Mouse (Mus musculus) megakaryocyte-erythroid progenitor cell, adult 5 weeks (primary cell): ENCODE measurements around the gene Itsn1. TPM values are rescaled to one million over a fixed set of nuclear protein-coding genes. Genes with fewer than 3 reads are reported as not detected.

ENCODE experiments used
- polyA plus RNA-seq: library from polyadenylated mRNA; stranded (reverse); fragments of >175 nt; gene quantifications from 2 replicates; pipeline ENCODE4 v1.2.3, GENCODE M21; 2012

The Itsn1 gene
- 11.6 and 23.0 TPM in 2 replicates for polyA plus RNA-seq

DNA sequence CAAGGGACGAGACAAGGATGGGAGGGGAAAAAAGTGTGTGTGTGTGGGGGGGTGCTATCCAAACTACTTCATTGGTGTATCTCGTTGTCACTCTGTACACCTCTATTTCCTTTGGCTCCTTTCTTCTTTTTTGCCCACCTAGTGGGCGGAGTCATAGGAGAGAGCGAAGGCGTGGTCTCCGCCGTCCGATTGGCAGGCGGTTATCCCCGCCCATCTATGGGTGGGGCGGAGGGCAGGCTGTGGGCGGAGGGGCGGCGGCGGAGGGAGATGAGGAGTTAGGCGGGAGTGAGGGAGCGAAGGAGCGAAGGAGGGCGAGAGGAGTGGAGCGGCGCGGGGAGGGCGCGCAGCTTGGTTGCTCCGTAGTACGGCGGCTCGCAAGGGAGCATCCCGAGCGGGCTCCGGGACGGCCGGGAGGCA lies at the start of gene Itsn1:
TSS of gene Itsn1 (plus strand) at position 216 of the 417 bp plus-strand sequence.

DNA sequence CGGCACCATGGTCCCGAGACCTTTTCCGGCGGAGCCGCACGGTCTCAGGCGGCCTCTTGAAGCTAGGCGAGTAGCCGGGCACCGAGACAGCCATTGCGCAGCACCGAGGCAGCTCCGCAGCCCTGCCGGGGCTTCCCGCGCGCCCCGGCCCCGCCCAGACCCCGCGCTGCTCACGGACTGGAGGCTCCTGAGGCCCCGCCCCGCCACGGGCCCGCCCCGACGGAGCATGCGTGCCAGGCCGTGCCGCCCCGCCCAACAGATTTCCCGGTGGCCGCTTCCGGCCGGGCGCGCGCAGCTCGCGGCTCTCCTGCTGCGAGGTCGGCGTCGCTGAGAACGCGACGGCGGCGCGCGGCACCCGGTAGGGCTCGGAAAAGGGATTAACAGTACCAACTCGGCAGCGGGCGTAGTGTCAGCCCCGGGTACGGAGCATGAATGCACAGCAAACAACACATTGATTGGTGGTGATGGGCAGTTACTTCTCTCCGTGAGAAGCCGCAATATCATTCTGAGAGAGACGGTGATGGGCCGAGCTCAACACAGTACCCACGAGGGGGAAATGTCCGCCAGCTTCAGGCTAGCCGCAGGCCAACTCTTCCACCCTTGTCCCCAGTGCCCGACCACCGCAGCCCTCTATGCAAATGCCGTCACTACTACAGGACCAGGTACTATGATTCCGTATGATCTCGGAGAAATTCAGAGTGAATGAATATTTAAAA lies 40.3 kb upstream of the Itsn1 start, which contains the start of gene Donson:
TSS of gene Donson (minus strand) at position 152 of the 716 bp plus-strand sequence.

DNA sequence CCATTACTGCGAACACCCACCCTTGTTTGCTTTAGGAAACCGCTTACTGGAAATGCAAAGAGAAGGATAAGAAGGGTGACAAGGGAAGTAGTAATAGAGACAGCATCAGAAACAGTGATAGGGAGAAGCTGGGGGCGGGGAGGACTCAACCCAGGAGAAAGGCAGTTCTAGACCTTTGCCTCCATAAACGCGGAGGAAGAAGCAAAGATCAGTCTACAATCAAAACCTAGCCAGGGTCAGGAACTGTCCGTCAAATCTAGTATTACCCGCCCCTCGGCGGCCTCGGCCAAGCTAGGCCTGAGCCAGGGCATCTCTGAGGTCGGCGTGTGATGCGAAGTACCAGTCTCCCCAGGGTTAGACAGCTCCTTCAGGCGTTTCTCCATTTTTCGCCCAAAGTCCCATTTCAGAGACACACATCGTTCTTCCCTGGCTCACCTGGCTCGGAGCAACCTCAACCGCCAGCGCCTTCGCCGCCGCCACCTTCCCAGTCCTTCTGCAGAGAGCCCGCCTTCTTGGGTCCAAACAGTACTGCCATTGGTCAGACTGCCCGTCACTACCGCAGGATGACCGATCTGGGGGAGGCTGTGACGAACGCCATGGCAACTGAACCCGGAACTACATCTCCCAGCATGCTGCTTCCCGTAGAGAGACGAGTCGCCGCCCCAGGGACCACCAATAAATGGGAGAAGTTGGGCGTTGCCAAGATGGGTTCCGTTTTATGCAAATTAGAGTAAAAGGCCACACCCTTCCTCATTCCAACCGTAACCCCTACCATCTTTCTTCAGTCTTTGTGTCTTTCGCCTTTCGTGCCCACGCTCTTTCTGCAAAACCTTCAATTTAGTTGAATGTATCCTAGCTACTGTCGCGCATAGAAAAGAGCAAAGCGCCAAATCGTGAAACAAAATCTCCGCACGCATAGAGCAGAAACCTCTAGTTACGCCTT lies 687 bp upstream of the Itsn1 start, which contains the start of gene Cryzl1:
TSS of gene Cryzl1 (minus strand) at position 853 of the 943 bp plus-strand sequence.

Other genes starting within 250 kb of the Itsn1 start
- gene Ifnar1, start 244.0 kb upstream of the Itsn1 start, polyA plus RNA-seq, result 10.3 and 12.5 TPM in 2 replicates
- gene Ifngr2, start 182.2 kb upstream of the Itsn1 start, polyA plus RNA-seq, result 10.7 and 19.2 TPM in 2 replicates
- gene Tmem50b, start 131.5 kb upstream of the Itsn1 start, polyA plus RNA-seq, result 5.0 and 7.3 TPM in 2 replicates
- 0.61 and 1.0 TPM in 2 replicates for gene Dnajc28, start 110.3 kb upstream of the Itsn1 start, polyA plus RNA-seq
- 371 and 412 TPM in 2 replicates for gene Gart, start 82.3 kb upstream of the Itsn1 start, polyA plus RNA-seq
- 39.5 and 60.5 TPM in 2 replicates for gene Son, start 81.8 kb upstream of the Itsn1 start, polyA plus RNA-seq
- 13.2 and 14.2 TPM in 2 replicates for gene Donson, start 40.5 kb upstream of the Itsn1 start, polyA plus RNA-seq
- 3.3 and 4.7 TPM in 2 replicates for gene Cryzl1, start 306 bp upstream of the Itsn1 start, polyA plus RNA-seq